Mouse (Mus musculus) yolk sac, embryonic 10.5 days (tissue): Measurements from ENCODE around the gene Trim13.
"Not testable (repeated sequence)": the region's sequence is repeated elsewhere in the genome, so short reads cannot be mapped to it uniquely, and the experiment has no call there.

Source experiments
- DNase-seq: peaks from one replicate; pipeline ENCODE4 v3.0.0-alpha.2; 2017; ENCODE audit warnings: low spot score

Gene Trim13

GRCm38 (mm10) chr14:61597968-61598367, at the start of gene Trim13:
TSS of gene Trim13 (plus strand) at chr14:61598247.
- no peak for DNase-seq

GRCm38 (mm10) chr14:61548614-61549013, 49.4 kb upstream of the Trim13 start:
- no peak for DNase-seq

- DNase-seq = no peak
Measured at GRCm38 (mm10) chr14:61555931-61556288, 42.1 kb upstream of the Trim13 start.

- DNase-seq = peak; percentile 99
Measured at GRCm38 (mm10) chr14:61556289-61557147, 41.5 kb upstream of the Trim13 start, which contains the start of gene Spryd7. TSS of gene Spryd7 (minus strand) at chr14:61556886.

- DNase-seq = no peak
Measured at GRCm38 (mm10) chr14:61558901-61559300, 39.1 kb upstream of the Trim13 start.

GRCm38 (mm10) chr14:61559856-61560255, 38.2 kb upstream of the Trim13 start:
- DNase-seq = no peak

- DNase-seq = not testable (repeated sequence)
Measured at GRCm38 (mm10) chr14:61566211-61566610, 31.8 kb upstream of the Trim13 start.

- DNase-seq = no peak
Measured at GRCm38 (mm10) chr14:61569344-61569743, 28.7 kb upstream of the Trim13 start.

- peak; percentile 64 for DNase-seq
Measured at GRCm38 (mm10) chr14:61571366-61571765, 26.7 kb upstream of the Trim13 start.

GRCm38 (mm10) chr14:61572131-61572530, 25.9 kb upstream of the Trim13 start:
- peak; percentile 17 for DNase-seq

GRCm38 (mm10) chr14:61575066-61575465, 23.0 kb upstream of the Trim13 start:
- no peak for DNase-seq

- DNase-seq = no peak
Measured at GRCm38 (mm10) chr14:61575941-61576340, 22.1 kb upstream of the Trim13 start.

- no peak for DNase-seq
Measured at GRCm38 (mm10) chr14:61589288-61590065, 8.6 kb upstream of the Trim13 start.

GRCm38 (mm10) chr14:61596719-61597426, 1.2 kb upstream of the Trim13 start:
- no peak for DNase-seq

- DNase-seq = peak; percentile 91
Measured at GRCm38 (mm10) chr14:61599057-61599806, 1.2 kb downstream of the Trim13 start.

GRCm38 (mm10) chr14:61601348-61601747, 3.3 kb downstream of the Trim13 start:
- no peak for DNase-seq

GRCm38 (mm10) chr14:61603069-61603755, 5.2 kb downstream of the Trim13 start:
- DNase-seq = no peak

- no peak for DNase-seq
Measured at GRCm38 (mm10) chr14:61604081-61604480, 6.0 kb downstream of the Trim13 start.

GRCm38 (mm10) chr14:61606088-61606487, 8.0 kb downstream of the Trim13 start:
- DNase-seq = not testable (repeated sequence)

GRCm38 (mm10) chr14:61607157-61607556, 9.1 kb downstream of the Trim13 start, which contains the start of gene Kcnrg:
TSS of gene Kcnrg (plus strand) at chr14:61607457.
- no peak for DNase-seq

- DNase-seq = peak; percentile 62
Measured at GRCm38 (mm10) chr14:61611766-61612165, 13.7 kb downstream of the Trim13 start.
